Mouse (Mus musculus) activated CD4-positive, CD25-positive, alpha-beta regulatory T cell (primary cell): ENCODE results near the gene Slco1a5. TPM values are rescaled to one million over a fixed set of nuclear protein-coding genes. Genes with fewer than 3 reads are reported as not detected.

Experiments used
- polyA plus RNA-seq, 2 experiments: library from polyadenylated mRNA; unstranded; fragments of 100-300 nt; shearing (Covaris generic); gene quantifications; one replicate each; pipeline ENCODE4 v1.2.1; 2017

Slco1a5 gene
- under 1 TPM in 1 of 2 experiments, not detected in 1; 0.18 TPM for polyA plus RNA-seq

GRCm38 (mm10) chr6:142322881-142323280 lies at the start of gene Slco1a5:
TSS of gene Slco1a5 (minus strand) at chr6:142322981.

GRCm38 (mm10) chr6:142345440-142346038 lies 22.8 kb upstream of the Slco1a5 start, which contains the start of gene Pyroxd1:
TSS of gene Pyroxd1 (plus strand) at chr6:142345654.

GRCm38 (mm10) chr6:142298098-142298497 lies 24.7 kb downstream of the Slco1a5 start, which contains the start of gene Iapp:
TSS of gene Iapp (plus strand) at chr6:142298423.

GRCm38 (mm10) chr6:142208421-142208820 lies 114.4 kb downstream of the Slco1a5 start, which contains the start of gene Slco1a6:
TSS of gene Slco1a6 (minus strand) at chr6:142208521.

Other genes with a start within 250 kb of the Slco1a5 start
- under 1 TPM; 0.87 to 0.95 TPM for gene Slco1a6, start 114.5 kb downstream of the Slco1a5 start, polyA plus RNA-seq
- gene Iapp, start 24.6 kb downstream of the Slco1a5 start, polyA plus RNA-seq = under 1 TPM in 1 of 2 experiments, not detected in 1; 0.22 TPM
- 10 to 100 TPM; 16.0 to 24.1 TPM for gene Pyroxd1, start 22.7 kb upstream of the Slco1a5 start, polyA plus RNA-seq
- gene Recql, start 64.1 kb upstream of the Slco1a5 start, polyA plus RNA-seq = 10 to 100 TPM; 35.7 to 45.2 TPM
- 10 to 100 TPM; 23.4 to 25.7 TPM for gene Golt1b, start 64.2 kb upstream of the Slco1a5 start, polyA plus RNA-seq
- under 1 TPM; 0.26 to 0.32 TPM for gene Spx, start 90.5 kb upstream of the Slco1a5 start, polyA plus RNA-seq
- gene Gys2, start 150.1 kb upstream of the Slco1a5 start, polyA plus RNA-seq = under 1 TPM in 1 of 2 experiments, not detected in 1; 0.09 TPM
- 100 to 1,000 TPM in 1 of 2 experiments, 10 to 100 TPM in 1; 66.8 to 172 TPM for gene Ldhb, start 185.0 kb upstream of the Slco1a5 start, polyA plus RNA-seq
- gene Kcnj8, start 248.6 kb upstream of the Slco1a5 start, polyA plus RNA-seq = under 1 TPM; 0.10 TPM